Mouse (Mus musculus) stomach, postnatal 0 days (tissue): Measurements from ENCODE around the gene Cramp1l. TPM values are rescaled to one million over a fixed set of nuclear protein-coding genes. Genes with fewer than 3 reads are reported as not detected.
A peak's percentile ranks its signal among the peaks of the same experiment; 100 is the strongest.
"Not testable (repeated sequence)": the region's sequence is repeated elsewhere in the genome, so short reads cannot be mapped to it uniquely, and the experiment has no call there.

Experiments
- ATAC-seq: fragments of 200-750 bp; cut with Nextera tagmentation; 2 replicates; pipeline ENCODE4 v1.8.0; 2017; ENCODE audit not compliant: low FRiP score, low TSS enrichment
- DNase-seq: peaks from one replicate; pipeline ENCODE4 v3.0.0-alpha.2; 2016; ENCODE audit warnings: low spot score
- H3K27ac ChIP-seq: fragments of 300-500 bp; sonication (generic); replicated peaks from 2 replicates; pipeline ENCODE4 v1.5.1; 2014; ENCODE audit warnings: mild to moderate bottlenecking, control low read depth
- H3K27me3 ChIP-seq: fragments of 300-500 bp; sonication (generic); 2 replicates; pipeline ENCODE4 v1.6.1; 2014; ENCODE audit warnings: low read length; ENCODE audit not compliant: control insufficient read depth, insufficient read depth
- H3K36me3 ChIP-seq: fragments of 300-500 bp; sonication (generic); 2 replicates; pipeline ENCODE4 v1.6.1; 2014; ENCODE audit warnings: low read length, mixed read lengths; ENCODE audit not compliant: control insufficient read depth, insufficient read depth
- H3K4me1 ChIP-seq: fragments of 300-500 bp; sonication (generic); replicated peaks from 2 replicates; pipeline ENCODE4 v1.6.1; 2014; ENCODE audit warnings: antibody characterized with exemption; ENCODE audit not compliant: control insufficient read depth, insufficient read depth
- H3K4me2 ChIP-seq: fragments of 300-500 bp; sonication (generic); replicated peaks from 2 replicates; pipeline ENCODE4 v1.6.1; 2014; ENCODE audit warnings: low read depth, mild to moderate bottlenecking, control low read depth, moderate library complexity
- H3K4me3 ChIP-seq: fragments of 300-500 bp; sonication (generic); 2 replicates; pipeline ENCODE4 v1.5.1; 2014; ENCODE audit warnings: low read depth, low read length, control low read depth
- H3K9ac ChIP-seq: fragments of 300-500 bp; sonication (generic); 2 replicates; pipeline ENCODE4 v1.6.1; 2014; ENCODE audit warnings: mild to moderate bottlenecking, low read length, control low read depth, mixed read lengths
- H3K9me3 ChIP-seq: fragments of 300-500 bp; sonication (generic); 2 replicates; pipeline ENCODE4 v1.6.1; 2016; ENCODE audit warnings: low read length; ENCODE audit not compliant: control insufficient read depth
- CTCF ChIP-seq: IDR thresholded peaks from 2 replicates; pipeline ENCODE4 v1.5.1; 2016; ENCODE audit warnings: antibody characterized with exemption, low read depth, mild to moderate bottlenecking, moderate library complexity
- EP300 ChIP-seq: optimal IDR thresholded peaks from 2 replicates; pipeline ENCODE3; 2016; ENCODE audit warnings: antibody characterized with exemption
- WGBS: fragments of 180-500 bp; shearing (Covaris S2); extraction: QIAGEN DNeasy Blood & Tissue Kit; methylation state at CpG from one replicate; pipeline ENCODE4 v1.1.7; 2014; 5-methylcytosine and 5-hydroxymethylcytosine counted together
- polyA plus RNA-seq: library from polyadenylated mRNA; unstranded; fragments of >200 nt; fragmentation: Nextera tagmentation; extraction: Ambion mirVana; gene quantifications from 2 replicates; pipeline ENCODE4 v1.2.1, GENCODE M21; 2015

Gene Cramp1l
- polyA plus RNA-seq, 1 experiment from 2014 or later, result 2.2 TPM

- Histone ChIP-seq H3K27me3 (no peaks in the 10 kb centered on the region), H3K27ac (peak overlapping the region; percentile 70), H3K4me1 (no peaks in the 10 kb centered on the region; the same call in 1 of the 2 replicates), H3K36me3 (peaks cover 6% of the 10 kb centered on the region; the same call in 1 of the 2 replicates), H3K9me3 (no peaks in the 10 kb centered on the region), H3K4me3 (no peak overlapping the region), H3K4me2 (no peak overlapping the region), H3K9ac (no peak overlapping the region)
- 77% methylated on average over 2 of the region's 2 CpGs for WGBS
- ATAC-seq, result 0 out of 2 replicates have a peak, but pooled peaks have one; percentile 24
- TF ChIP-seq EP300, result no peak
- no peak for TF ChIP-seq CTCF
- no peak for DNase-seq
These were observed 64.9 kb downstream of the Cramp1l start for GRCm38 (mm10) chr17:24950671-24951070.

GRCm38 (mm10) chr17:24948204-24948603, 67.4 kb downstream of the Cramp1l start:
- DNase-seq (no peak), ATAC-seq (peak; percentile 67)
- Histone ChIP-seq H3K4me2 (no peak overlapping the region), H3K9ac (no peak overlapping the region), H3K27me3 (no peaks in the 10 kb centered on the region), H3K9me3 (no peaks in the 10 kb centered on the region), H3K27ac (no peak overlapping the region), H3K4me3 (no peak overlapping the region), H3K36me3 (peaks cover 6% of the 10 kb centered on the region; the same call in 1 of the 2 replicates), H3K4me1 (no peaks in the 10 kb centered on the region; the same call in 1 of the 2 replicates)
- 80% methylated on average over 5 of the region's 5 CpGs for WGBS
- no peak for TF ChIP-seq EP300
- no peak for TF ChIP-seq CTCF

- not testable (repeated sequence) for ATAC-seq, H3K27ac ChIP-seq, H3K36me3 ChIP-seq, H3K4me3 ChIP-seq, H3K9me3 ChIP-seq, H3K4me1 ChIP-seq, H3K27me3 ChIP-seq, DNase-seq, H3K9ac ChIP-seq, H3K4me2 ChIP-seq
- 87% methylated on average over 1 of the region's 1 CpGs for WGBS
These were observed 72.0 kb downstream of the Cramp1l start for GRCm38 (mm10) chr17:24943589-24943988.

GRCm38 (mm10) chr17:24943036-24943435, 72.6 kb downstream of the Cramp1l start:
- Histone ChIP-seq H3K36me3 (no peaks in the 10 kb centered on the region; the same call in 1 of the 2 replicates), H3K4me2 (no peak overlapping the region), H3K4me1 (no peaks in the 10 kb centered on the region), H3K9ac (no peak overlapping the region), H3K4me3 (no peak overlapping the region), H3K9me3 (no peaks in the 10 kb centered on the region), H3K27me3 (no peaks in the 10 kb centered on the region), H3K27ac (no peak overlapping the region)
- WGBS, result 86% methylated on average over 7 of the region's 7 CpGs
- no peak for ATAC-seq
- no peak for DNase-seq
- TF ChIP-seq EP300 (no peak), CTCF (no peak)

- not testable (repeated sequence) for H3K4me3 ChIP-seq, H3K9ac ChIP-seq, H3K4me1 ChIP-seq, DNase-seq, H3K27ac ChIP-seq, H3K4me2 ChIP-seq, H3K36me3 ChIP-seq, H3K9me3 ChIP-seq, H3K27me3 ChIP-seq
- peak; percentile 61; the same call in 1 of the 2 replicates for ATAC-seq
- WGBS, result 6% methylated on average over 2 of the region's 2 CpGs
- peak; percentile 77 for TF ChIP-seq CTCF
These were observed 73.1 kb downstream of the Cramp1l start for GRCm38 (mm10) chr17:24942453-24942852.

- Histone ChIP-seq H3K4me3 (peak overlapping the region; percentile 74), H3K4me1 (peaks cover 4% of the 10 kb centered on the region; the same call in 1 of the 2 replicates), H3K27ac (peak overlapping the region; percentile 83), H3K9me3 (no peaks in the 10 kb centered on the region), H3K4me2 (peak overlapping the region; percentile 80), H3K36me3 (no peaks in the 10 kb centered on the region), H3K27me3 (no peaks in the 10 kb centered on the region), H3K9ac (peak overlapping the region; percentile 82)
- 42% methylated on average over 6 of the region's 6 CpGs for WGBS
- DNase-seq (no peak), ATAC-seq (no peak)
- TF ChIP-seq EP300 (no peak), CTCF (peak; percentile 38)
These were observed 78.3 kb downstream of the Cramp1l start for GRCm38 (mm10) chr17:24937266-24937665.
